Mouse (Mus musculus): ENCODE results near the gene Acad11.

- TF ChIP-seq USF1 (IDR thresholded peaks at IDR 0.05; ENCODE audit: low read depth), result no peak
- TF ChIP-seq POLR2A (IDR thresholded peaks at IDR 0.05; ENCODE audit: insufficient read length, low read depth), result no peak
- no peak for TF ChIP-seq REST (IDR thresholded peaks at IDR 0.05; ENCODE audit: insufficient read depth, insufficient read length)
- TF ChIP-seq MYOG (IDR thresholded peaks at IDR 0.05; ENCODE audit: control insufficient read depth in 1 of 3, insufficient read depth in 1 of 3, insufficient read length in 2 of 3, low read depth in 2 of 3), result no peak
- TF ChIP-seq POLR2AphosphoS2 (IDR thresholded peaks at IDR 0.05; ENCODE audit: insufficient read length, low read depth), result no peak
- no peak for TF ChIP-seq MAX (IDR thresholded peaks at IDR 0.05; ENCODE audit: low read depth)
- no peak for TF ChIP-seq TCF3 (IDR thresholded peaks at IDR 0.05; ENCODE audit: insufficient read length, low read depth)
- TF ChIP-seq CEBPB (IDR thresholded peaks at IDR 0.05; ENCODE audit: insufficient read depth, poor library complexity, severe bottlenecking), result no peak
- no peak for TF ChIP-seq TCF12 (IDR thresholded peaks at IDR 0.05; ENCODE audit: insufficient read depth, poor library complexity, severe bottlenecking)
These were observed 33.3 kb upstream of the Acad11 start for GRCm38 (mm10) chr9:104029861-104030260.
